Mouse (Mus musculus): ENCODE measurements around the gene Lcn12. TPM values are rescaled to one million over a fixed set of nuclear protein-coding genes. Genes with fewer than 3 reads are reported as not detected.
A peak's percentile ranks its signal among the peaks of the same experiment; 100 is the strongest.

Gene Lcn12
- total RNA-seq, 2 experiments from 2014 or later, result not detected

GRCm38 (mm10) chr2:25465816-25466635 lies 27.7 kb downstream of the Lcn12 start:
- DNase-seq (ENCODE audit: low spot score), result no peak
- intact Hi-C loops (cut with DNase I), result no loop called here

DNA sequence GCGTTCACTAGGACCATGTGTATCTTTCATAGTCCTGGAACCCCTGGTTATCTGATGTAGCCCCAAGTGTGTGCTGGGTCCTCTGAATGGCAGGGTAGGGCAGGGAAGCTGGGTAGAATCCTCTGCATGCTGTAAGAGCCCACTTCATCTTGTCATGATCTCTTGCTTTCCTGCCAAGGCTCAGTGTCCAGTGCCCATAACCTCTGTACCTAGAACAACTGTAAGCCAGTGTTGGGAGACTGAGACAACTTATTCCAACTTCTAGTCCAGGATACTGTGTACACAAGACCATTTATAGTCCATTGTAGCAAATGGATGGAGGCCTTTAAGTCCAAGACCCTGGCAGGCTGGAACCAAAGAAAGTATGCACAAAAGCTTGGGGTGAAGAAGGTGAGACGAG lies 28.5 kb downstream of the Lcn12 start:
- intact Hi-C loops (cut with DNase I), result no loop called here
- no peak for DNase-seq (ENCODE audit: low spot score)

- no peak for DNase-seq (ENCODE audit: low spot score)
- intact Hi-C loops (cut with DNase I), result no loop called here
These were observed 30.1 kb downstream of the Lcn12 start for GRCm38 (mm10) chr2:25463630-25464029.

DNA sequence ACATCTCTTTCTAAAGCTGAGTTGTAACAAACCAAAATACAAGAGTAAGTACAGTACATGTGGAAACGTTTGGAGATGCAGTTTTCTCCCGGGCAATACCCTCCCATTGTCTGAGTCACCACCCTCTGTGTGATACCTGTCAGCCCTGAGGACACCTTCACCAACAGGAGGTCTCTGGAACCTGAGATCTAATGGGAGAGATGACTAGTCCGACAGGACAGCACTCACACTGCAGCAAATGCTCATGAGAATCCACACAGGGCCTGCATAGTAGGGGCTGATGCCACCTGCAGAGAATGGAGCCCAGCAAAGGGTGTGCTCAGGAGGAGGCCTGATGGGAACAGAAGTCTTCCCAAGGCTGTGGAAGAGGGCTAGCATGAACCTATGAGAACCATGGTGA lies 32.3 kb downstream of the Lcn12 start:
- intact Hi-C loops (cut with DNase I), result no loop called here
- DNase-seq (ENCODE audit: low spot score), result no peak

- intact Hi-C loops (cut with DNase I), result no loop called here
- peak; percentile 90 for DNase-seq (ENCODE audit: low spot score)
These were observed 33.0 kb downstream of the Lcn12 start, which contains the start of gene Paxx for GRCm38 (mm10) chr2:25460551-25461309. Paxx (minus strand) TSS chr2:25461094.

DNA sequence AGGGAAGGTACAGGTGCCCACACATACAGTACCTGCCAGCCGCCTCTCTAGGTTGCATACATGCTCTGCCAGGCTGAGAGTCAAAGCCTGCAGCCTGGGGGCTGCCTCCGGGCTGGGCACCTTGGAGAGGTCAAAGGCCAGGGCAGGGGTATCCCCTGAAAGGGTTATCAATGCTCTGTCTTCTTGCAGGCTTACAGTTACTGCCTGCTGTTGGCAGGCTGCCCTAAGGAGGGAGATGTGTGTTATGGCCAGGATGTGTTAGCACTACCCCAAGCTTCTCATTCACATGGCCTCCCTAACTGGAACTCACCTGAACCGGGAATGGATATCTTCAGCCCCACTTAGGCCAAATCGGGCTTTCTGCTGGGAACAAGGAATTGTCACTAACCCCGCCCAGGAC lies 33.6 kb downstream of the Lcn12 start:
- intact Hi-C loops (cut with DNase I), result no loop called here
- DNase-seq (ENCODE audit: low spot score), result no peak

DNA sequence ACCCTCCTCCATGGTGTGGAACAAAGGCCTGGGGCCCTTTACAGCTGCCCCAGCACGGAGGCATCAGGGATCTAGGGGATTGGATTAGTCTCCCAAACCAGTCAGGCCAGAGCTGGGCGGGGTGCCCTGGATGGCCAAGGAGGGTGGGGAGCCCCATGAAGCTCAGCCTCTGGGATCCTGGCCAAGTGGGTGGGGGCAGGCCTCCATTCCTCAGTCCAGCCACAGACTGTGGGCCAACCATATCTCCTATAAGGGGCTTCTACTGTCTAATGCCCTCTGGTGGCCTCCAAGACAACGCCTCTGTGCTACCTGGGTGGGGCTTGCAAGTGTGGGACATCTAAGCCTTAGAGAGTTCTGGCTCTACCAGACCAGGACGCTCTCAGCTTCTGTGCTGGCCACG lies 34.8 kb downstream of the Lcn12 start:
- DNase-seq (ENCODE audit: low spot score), result peak; percentile 41

GRCm38 (mm10) chr2:25457022-25457896 lies 36.5 kb downstream of the Lcn12 start:
- intact Hi-C loops (cut with DNase I), result no loop called here
- DNase-seq (ENCODE audit: low spot score), result no peak

More for the DNA sequence above, 34.8 kb downstream of the Lcn12 start:
- intact Hi-C loops (cut with DNase I), result loop anchor here (2.0 kb wide), 1 partner anchor 28 kb away; no protein-coding TSS in a partner anchor

- DNase-seq (ENCODE audit: low spot score), result no peak
- intact Hi-C loops (cut with DNase I), result no loop called here
These were observed 37.3 kb downstream of the Lcn12 start, which contains the start of gene Clic3 for GRCm38 (mm10) chr2:25456205-25456953. Clic3 (plus strand) TSS chr2:25456838.

- no peak for DNase-seq (ENCODE audit: low spot score)
- intact Hi-C loops (cut with DNase I), result no loop called here
These were observed 40.8 kb downstream of the Lcn12 start for GRCm38 (mm10) chr2:25452951-25453350.

DNA sequence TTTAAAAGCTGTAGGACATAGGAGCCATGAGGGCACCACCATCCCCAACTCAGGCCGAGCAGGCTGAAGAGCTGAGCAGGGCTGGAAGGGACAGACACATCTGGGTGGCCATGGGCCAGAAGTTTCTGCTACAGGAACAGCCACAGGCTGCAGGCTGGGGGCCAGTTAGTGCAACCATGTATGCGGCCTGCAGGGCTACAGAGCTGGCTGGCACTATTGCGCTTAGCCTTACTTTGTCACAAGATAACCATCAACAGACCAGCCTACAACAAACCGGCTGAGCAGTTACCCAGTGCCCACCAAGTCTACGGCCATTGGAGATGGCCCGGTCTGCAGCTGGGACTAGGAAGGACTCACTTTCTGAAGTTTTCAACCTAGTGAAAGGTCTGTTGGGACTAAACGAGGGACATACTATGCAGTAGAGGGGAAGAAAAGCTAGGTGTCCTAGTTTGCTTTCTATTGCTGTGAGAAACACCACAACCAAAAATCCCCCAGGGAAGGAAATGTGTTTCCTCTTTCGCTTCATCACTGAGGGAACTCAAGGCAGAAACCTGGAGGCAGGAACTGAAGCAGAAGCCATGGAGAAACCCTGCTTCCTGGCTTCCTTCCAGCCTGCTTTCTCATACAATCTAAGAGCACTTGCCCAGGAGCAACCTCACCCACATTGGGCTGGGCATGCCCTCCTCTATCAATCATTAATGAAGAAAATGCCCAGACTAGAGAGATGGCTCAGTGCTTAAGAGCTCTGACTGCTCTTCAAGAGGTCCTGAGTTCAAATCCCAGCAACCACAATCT lies 42.7 kb downstream of the Lcn12 start:
- no peak for DNase-seq (ENCODE audit: low spot score)
- intact Hi-C loops (cut with DNase I), result no loop called here

DNA sequence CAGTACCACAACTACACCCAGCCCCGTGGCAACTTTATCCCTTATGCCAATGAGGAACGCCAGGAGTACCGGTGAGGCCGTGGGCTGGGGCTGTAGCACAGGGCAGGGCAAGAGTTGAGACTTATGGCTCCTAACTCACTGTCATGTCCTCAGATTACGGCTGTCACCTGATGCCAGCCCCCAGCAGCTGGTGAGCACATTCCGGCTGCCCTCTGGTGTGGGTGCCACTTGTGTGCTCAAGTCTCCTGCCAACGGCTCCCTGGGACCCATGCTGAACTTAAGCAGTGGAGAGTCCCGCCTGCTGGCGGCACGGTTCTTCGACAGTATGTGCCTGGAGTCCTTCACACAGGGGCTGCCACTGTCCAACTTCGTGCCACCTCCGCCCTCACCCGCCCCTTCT lies 51.0 kb downstream of the Lcn12 start:
- intact Hi-C loops (cut with DNase I), result no loop called here
- no peak for DNase-seq (ENCODE audit: low spot score)

- intact Hi-C loops (cut with DNase I), result no loop called here
- no peak for DNase-seq (ENCODE audit: low spot score)
These were observed 52.6 kb downstream of the Lcn12 start for GRCm38 (mm10) chr2:25441067-25441466.

Small RNA genes lying within 50 kb of the gene (microRNA-seq; reads per million reads assigned to microRNA genes)
- 1.1 reads per million for gene Mir3087

Other genes with a start within 250 kb of the Lcn12 start
- gene AL732309.1, start 247.0 kb downstream of the Lcn12 start, total RNA-seq (2021), result 1 to 10 TPM; 1.5 to 1.7 TPM
- 10 to 100 TPM; 12.6 to 13.2 TPM for gene Tmem203, start 238.5 kb downstream of the Lcn12 start, total RNA-seq (2021)
- gene Tprn, start 231.3 kb downstream of the Lcn12 start, total RNA-seq (2021), result 1 to 10 TPM; 3.6 to 6.0 TPM
- gene Ssna1, start 221.5 kb downstream of the Lcn12 start, total RNA-seq (2021), result 10 to 100 TPM; 36.7 to 40.5 TPM
- 10 to 100 TPM; 38.4 to 40.7 TPM for gene Anapc2, start 221.4 kb downstream of the Lcn12 start, total RNA-seq (2021)
- gene Tmem210, start 205.8 kb downstream of the Lcn12 start, total RNA-seq (2021), result not detected
- not detected for gene Lrrc26, start 204.0 kb downstream of the Lcn12 start, total RNA-seq (2021)
- gene Grin1, start 174.7 kb downstream of the Lcn12 start, total RNA-seq (2021), result not detected
- 10 to 100 TPM; 18.0 to 20.9 TPM for gene Man1b1, start 161.6 kb downstream of the Lcn12 start, total RNA-seq (2021)
- 1 to 10 TPM; 3.0 to 3.4 TPM for gene Dpp7, start 137.6 kb downstream of the Lcn12 start, total RNA-seq (2021)
- gene Uap1l1, start 128.2 kb downstream of the Lcn12 start, total RNA-seq (2021), result 1 to 10 TPM; 4.0 to 6.1 TPM
- under 1 TPM; 0.16 to 0.50 TPM for gene Sapcd2, start 121.6 kb downstream of the Lcn12 start, total RNA-seq (2021)
- gene Entpd2, start 98.0 kb downstream of the Lcn12 start, total RNA-seq (2021), result 10 to 100 TPM; 10.8 to 13.9 TPM
- gene Npdc1, start 94.6 kb downstream of the Lcn12 start, total RNA-seq (2021), result 10 to 100 TPM; 25.1 to 27.7 TPM
- gene Fut7, start 70.6 kb downstream of the Lcn12 start, total RNA-seq (2021), result under 1 TPM in 1 of 2 experiments, not detected in 1; 0.34 TPM
- gene Abca2, start 65.2 kb downstream of the Lcn12 start, total RNA-seq (2021), result 10 to 100 TPM; 31.2 to 36.2 TPM
- 1 to 10 TPM; 2.4 to 3.6 TPM for gene Clic3, start 37.1 kb downstream of the Lcn12 start, total RNA-seq (2021)
- gene Paxx, start 32.8 kb downstream of the Lcn12 start, total RNA-seq (2021), result 10 to 100 TPM; 17.4 to 20.8 TPM
- gene Ptgds, start 23.9 kb downstream of the Lcn12 start, total RNA-seq (2021), result 100 to 1,000 TPM; 117 to 160 TPM
- 10 to 100 TPM; 85.7 to 91.2 TPM for gene Fbxw5, start 6.8 kb upstream of the Lcn12 start, total RNA-seq (2021)
- gene C8g, start 7.8 kb upstream of the Lcn12 start, total RNA-seq (2021), result under 1 TPM; 0.73 to 0.75 TPM
- 10 to 100 TPM; 15.4 to 17.3 TPM for gene Traf2, start 53.0 kb upstream of the Lcn12 start, total RNA-seq (2021)
- 100 to 1,000 TPM; 209 to 218 TPM for gene Edf1, start 63.9 kb upstream of the Lcn12 start, total RNA-seq (2021)
- 1 to 10 TPM; 1.3 to 3.2 TPM for gene Mamdc4, start 80.9 kb upstream of the Lcn12 start, total RNA-seq (2021)
- gene Phpt1, start 81.3 kb upstream of the Lcn12 start, total RNA-seq (2021), result 10 to 100 TPM; 63.0 to 70.0 TPM
- under 1 TPM; 0.08 to 0.10 TPM for gene Ajm1, start 87.8 kb upstream of the Lcn12 start, total RNA-seq (2021)
- 10 to 100 TPM; 61.8 to 66.1 TPM for gene Rabl6, start 114.6 kb upstream of the Lcn12 start, total RNA-seq (2021)
- gene Ccdc183, start 123.8 kb upstream of the Lcn12 start, total RNA-seq (2021), result not detected
- 10 to 100 TPM; 27.9 to 31.6 TPM for gene Tmem141, start 128.1 kb upstream of the Lcn12 start, total RNA-seq (2021)
- 1 to 10 TPM; 4.8 to 5.8 TPM for gene Fcna, start 134.1 kb upstream of the Lcn12 start, total RNA-seq (2021)
- under 1 TPM; 0.73 to 0.99 TPM for gene Lcn8, start 159.2 kb upstream of the Lcn12 start, total RNA-seq (2021)
- gene Lcn5, start 164.0 kb upstream of the Lcn12 start, total RNA-seq (2021), result not detected
- not detected for gene Lcn6, start 182.9 kb upstream of the Lcn12 start, total RNA-seq (2021)
- gene Lcn10, start 188.8 kb upstream of the Lcn12 start, total RNA-seq (2021), result not detected
- not detected for gene Obp2a, start 206.1 kb upstream of the Lcn12 start, total RNA-seq (2021)
- 10 to 100 TPM in 1 of 2 experiments, 1 to 10 TPM in 1; 9.7 to 13.7 TPM for gene Bmyc, start 212.8 kb upstream of the Lcn12 start, total RNA-seq (2021)
- not detected for gene Obp2b, start 243.1 kb upstream of the Lcn12 start, total RNA-seq (2021)

Data from heart, postnatal 25 days (tissue).